Mouse (Mus musculus) induced T-regulatory cell, adult 2 months (primary cell): Measurements from ENCODE around the gene Gm44511.
"Not testable (repeated sequence)": the region's sequence is repeated elsewhere in the genome, so short reads cannot be mapped to it uniquely, and the experiment has no call there.

Experiments
- DNase-seq: peaks from one replicate; pipeline ENCODE4 v3.0.0-alpha.2; 2012; ENCODE audit warnings: low read depth

Gm44511 gene

GRCm38 (mm10) chr6:128799896-128800270, 26.2 kb downstream of the Gm44511 start:
- DNase-seq = peak; percentile 70

- peak; percentile 95 for DNase-seq
Observed at GRCm38 (mm10) chr6:128799144-128799895, 26.8 kb downstream of the Gm44511 start.

- peak; percentile 90 for DNase-seq
Observed at GRCm38 (mm10) chr6:128798772-128799143, 27.4 kb downstream of the Gm44511 start.

DNA sequence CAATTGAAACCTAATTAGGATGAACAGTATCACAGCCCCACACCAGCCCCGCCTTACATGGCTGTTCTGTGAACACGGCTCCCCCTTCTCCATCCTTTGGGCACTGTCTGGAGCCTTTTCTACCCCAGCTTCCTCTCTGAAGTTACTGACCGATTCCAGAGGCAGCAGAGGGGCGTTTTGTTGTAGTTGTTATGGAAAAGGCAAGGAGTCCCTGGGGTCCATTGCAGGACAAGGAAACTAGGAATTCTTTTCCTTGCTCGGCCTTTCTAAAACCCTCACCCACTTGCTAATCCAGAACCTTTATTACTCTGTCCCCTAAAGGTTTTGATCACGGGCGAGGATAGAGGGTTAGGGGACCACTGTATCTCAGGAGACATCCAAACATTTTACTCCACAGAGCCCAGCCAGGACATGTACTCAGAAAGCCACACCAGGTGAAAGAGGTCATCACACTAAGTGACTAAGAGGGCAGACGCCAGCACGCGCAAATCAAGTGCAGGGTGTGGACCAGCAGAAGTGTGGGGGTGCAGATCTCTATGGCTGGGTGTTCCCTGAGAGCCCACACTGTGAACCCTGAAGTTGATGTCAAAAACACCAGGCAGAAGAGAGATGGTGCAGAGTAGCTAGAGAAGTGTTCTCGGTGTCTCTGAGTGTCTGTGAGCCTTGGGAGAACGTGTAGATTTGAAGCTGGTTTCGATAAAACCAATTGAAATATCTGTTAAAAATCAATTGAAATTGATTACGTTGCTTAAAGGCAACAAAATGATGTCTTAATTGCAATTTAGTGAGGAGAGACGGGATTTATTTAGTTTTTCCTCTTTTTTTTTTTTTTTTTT, 28.0 kb downstream of the Gm44511 start:
- peak; percentile 73 for DNase-seq

DNA sequence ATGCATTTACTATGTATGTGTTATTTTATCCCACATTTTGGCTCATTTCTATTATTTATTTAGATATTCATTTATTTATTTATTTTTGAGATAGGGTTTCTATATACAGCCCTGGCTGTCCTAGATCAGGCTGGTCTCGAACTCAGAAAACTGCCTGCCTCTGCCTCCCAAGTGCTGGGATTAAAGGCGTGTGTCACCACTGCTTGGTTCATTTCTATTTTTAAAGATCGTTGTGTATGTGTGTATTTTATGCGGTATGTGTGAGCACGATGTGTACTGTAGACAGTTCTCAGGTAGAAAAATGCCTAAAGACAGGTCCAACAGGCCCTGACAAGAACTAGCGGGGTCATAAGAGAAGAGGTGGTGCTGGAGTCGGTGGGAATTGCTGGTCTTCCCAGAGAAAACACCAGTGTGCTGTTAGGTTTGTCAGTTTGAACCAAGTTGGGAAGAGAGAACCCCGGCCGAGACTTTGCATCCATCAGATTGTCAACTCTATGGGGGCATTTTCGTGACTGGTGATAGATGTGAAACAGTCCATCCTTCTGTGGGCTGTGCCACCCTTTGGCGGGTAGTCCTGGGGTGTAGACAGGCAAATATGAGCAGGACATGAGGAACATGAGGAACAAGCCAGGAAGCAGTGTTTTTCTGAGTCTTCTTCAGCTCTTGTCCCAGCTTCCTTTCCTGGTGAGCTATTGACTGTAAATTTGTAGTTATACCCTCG, 28.8 kb downstream of the Gm44511 start:
- peak; percentile 42 for DNase-seq

GRCm38 (mm10) chr6:128796321-128796955, 29.7 kb downstream of the Gm44511 start:
- peak; percentile 88 for DNase-seq

DNA sequence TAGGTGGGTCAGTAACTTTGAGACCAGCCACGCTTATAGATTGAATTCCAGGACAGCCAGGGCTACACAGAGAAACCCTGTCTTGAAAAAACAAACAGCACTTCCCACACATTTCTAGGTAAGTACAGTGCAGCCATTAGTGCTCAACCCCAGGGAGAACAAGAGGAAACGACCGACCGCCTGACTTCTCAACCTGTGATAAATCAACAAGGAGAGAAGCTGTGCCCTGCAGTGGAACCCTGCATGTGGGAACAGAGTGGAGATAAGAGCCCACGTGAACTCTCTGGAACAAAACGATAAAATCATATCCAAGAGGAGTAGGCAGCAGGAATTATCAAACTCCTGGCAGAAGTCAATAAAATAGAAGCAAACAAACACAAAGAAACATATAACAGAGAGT, 32.4 kb downstream of the Gm44511 start:
- DNase-seq = no peak

DNA sequence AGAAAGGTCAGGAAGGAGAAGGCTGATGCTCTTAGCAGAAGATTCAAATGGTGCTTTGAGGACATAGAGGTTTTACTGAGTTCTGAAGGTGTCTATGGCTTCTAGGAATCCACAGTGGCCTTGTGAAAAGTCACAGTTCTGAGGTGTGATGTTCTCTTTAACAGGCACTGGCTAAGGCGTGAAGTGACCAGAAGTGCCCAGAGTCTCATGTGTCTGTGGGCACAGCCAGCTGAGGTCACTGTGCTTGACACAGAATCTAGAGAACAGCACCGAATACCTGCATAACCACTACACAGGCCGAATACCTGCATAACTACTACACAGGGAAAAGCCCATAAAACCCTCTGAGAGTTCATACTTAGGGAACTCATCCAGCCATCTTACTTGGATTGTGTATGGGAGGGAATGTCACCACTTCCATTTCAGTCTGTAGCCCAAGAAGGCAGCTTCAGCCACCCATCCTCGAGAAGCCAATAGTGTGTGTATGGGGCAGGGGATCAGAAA, 35.6 kb downstream of the Gm44511 start:
- DNase-seq = not testable (repeated sequence)

DNA sequence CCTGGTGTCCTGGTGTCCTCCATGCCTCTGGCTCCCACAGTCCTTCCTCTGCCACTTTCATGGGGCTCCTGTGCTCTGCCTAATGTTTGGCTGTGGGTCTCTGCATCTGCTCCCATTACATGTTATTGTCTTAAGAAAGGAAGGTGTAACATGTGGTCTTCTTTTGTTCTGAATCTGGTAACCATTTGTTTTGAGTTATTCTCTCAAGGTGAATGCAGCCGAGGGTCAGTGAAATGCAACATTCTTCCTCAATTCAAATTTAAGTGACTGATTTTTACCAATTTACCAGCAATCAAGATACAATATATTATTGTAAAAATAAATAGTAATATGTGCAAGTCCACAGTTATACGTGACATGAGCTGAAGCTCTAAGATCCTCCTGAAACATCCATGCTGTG, 37.0 kb downstream of the Gm44511 start, which contains the start of gene Klrb1c:
TSS of gene Klrb1c (minus strand) at position 101 of the 400 bp plus-strand sequence.
- DNase-seq = no peak

DNA sequence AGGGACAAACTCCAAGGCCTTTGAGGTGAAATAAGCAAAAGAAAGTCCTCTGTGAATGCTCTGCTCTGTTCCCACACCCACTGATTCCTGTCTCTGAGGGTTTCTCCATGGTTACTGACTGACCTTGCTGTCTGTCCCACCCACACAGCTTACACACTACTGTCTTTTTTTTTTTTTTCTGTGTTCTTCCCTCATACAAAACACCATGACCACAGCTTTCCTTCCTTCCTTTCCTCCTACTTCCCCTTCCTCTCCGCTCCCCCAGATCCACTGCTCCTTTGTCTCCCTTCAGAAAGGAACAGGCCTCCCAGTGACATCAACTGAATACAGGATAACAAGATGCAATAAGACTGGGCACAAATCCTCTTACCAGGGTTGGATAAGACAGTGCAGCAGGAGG, 37.6 kb downstream of the Gm44511 start:
- no peak for DNase-seq

GRCm38 (mm10) chr6:128786396-128786795, 39.7 kb downstream of the Gm44511 start:
- not testable (repeated sequence) for DNase-seq

DNA sequence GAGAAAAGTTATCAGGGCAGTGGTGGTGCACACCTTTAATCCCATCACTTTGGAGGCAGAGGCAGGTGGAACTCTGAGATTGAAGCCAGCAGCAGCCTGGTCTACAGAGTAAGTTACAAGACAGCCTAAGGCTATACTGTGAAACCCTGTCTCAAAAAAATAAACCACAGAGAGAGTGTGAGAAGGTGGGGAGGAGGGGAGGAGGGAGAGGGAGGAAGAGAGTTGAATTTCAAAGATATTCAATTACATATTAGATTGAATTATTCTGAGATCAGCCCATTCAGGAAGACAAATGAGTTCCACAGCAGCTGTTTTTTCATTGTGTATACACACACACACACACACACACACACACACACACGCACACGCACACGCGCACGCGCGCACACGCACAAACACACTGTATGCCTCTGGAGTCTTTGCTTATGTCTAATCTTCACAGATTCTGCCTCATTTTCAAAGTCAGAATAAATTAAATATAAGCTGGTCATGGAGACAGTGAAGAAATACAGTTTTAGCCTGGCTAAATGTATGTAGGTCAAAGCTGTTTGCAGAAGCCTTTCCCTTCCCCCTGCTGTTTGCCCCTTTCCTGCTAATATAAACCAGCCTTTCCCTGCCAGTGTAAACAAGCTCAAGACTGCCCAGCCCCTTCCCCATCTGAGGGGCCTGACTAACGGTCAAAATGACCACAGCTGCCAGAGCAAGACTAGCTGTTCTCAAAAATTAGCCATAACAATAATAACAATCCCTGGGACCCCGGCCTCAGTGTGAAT, 56.4 kb downstream of the Gm44511 start:
- DNase-seq = no peak

GRCm38 (mm10) chr6:128768047-128768446, 58.1 kb downstream of the Gm44511 start:
- DNase-seq = no peak

GRCm38 (mm10) chr6:128766486-128767254, 59.4 kb downstream of the Gm44511 start:
- peak; percentile 87 for DNase-seq

DNA sequence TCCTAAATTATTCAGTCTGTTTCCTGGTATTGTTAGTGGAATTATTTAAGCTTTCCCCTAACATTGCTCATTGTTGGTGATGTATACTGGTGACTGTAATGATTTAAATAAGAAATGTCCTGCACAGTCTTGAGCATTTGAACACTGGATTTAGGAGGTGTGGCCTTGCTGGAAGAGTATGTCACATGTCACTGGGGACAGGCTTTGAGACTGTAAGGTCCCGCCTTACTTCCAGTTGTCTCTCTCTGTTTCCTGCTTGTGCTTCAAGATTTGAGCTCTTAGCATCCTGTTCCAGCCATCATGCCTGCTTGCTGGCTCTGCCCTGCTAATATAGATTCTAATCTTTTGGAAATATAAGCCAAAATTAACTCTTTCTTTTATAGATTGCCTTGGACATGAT, 60.9 kb downstream of the Gm44511 start:
- DNase-seq = peak; percentile 59

DNA sequence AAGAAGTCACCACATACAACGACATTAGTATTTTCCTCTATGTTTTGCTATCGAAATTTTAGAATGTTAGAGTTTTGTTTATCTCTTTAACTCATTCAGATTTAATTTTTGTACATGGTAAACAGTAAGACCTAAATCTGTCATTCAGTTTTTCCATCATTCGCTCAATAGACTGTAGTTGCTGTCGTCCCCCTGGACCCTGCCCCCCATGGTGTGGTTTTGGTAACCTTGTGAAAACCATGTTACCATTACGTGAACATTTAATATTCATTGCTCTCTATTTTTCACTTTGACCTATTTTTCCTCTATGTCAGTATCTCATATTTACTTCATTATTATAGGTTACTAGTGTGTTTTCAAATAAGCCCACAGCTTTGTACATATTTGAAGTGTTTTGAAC, 61.5 kb downstream of the Gm44511 start:
- no peak for DNase-seq

GRCm38 (mm10) chr6:128763736-128764523, 62.2 kb downstream of the Gm44511 start:
- DNase-seq = peak; percentile 98

DNA sequence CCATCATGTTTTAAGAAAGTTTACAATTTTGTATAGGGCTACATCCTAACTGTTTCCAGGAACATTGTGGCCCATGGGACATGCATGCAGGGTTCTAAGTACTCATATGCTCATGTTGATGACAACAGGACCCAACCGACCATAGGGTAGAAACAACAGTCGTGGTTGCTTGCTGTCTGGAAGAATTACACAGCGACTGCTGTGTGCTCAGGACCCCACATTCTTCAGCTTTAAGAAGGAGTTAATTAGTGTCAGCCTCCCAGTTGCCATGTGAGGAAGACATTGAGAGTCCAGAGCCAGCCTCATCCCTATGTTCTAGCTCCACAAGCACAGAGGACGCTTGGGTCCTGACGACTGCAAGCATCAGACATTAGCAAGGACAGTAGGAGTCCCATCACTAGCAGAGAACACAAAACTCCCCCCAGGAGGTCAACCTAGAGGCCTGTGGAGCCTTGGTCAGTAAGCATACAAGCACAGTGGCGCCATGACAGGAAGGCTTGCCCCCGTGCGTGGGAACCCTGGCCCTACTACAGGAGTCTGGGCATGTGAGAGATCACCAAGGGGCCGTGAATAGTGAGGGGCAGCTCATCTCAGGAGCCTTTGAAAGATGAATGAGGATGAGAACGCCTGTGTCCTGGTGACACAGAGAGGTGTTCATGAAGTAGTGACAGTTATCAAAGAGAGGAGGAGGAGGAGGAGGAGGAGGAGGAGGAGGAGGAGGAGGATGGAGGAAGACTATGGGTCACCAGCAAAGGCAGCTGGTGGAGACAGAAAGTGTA, 63.0 kb downstream of the Gm44511 start:
- DNase-seq = not testable (repeated sequence)

- peak; percentile 59 for DNase-seq
Observed at GRCm38 (mm10) chr6:128761144-128761540, 65.0 kb downstream of the Gm44511 start.
